Mouse (Mus musculus) cortical plate, adult 2 months (tissue): ENCODE results near the gene Scel.

Experiments used
- CTCF ChIP-seq: fragments of 200-500 bp; IDR thresholded peaks from 2 replicates; pipeline ENCODE4 v1.5.1; 2011; ENCODE audit warnings: mild to moderate bottlenecking, control low read depth, low read length; ENCODE audit not compliant: insufficient read depth; ENCODE audit errors: extremely low read depth
- POLR2A ChIP-seq: fragments of 200-500 bp; IDR thresholded peaks from 2 replicates; pipeline ENCODE4 v1.6.1; 2011; ENCODE audit warnings: mild to moderate bottlenecking, low read length, control low read depth; ENCODE audit not compliant: insufficient read depth; ENCODE audit errors: extremely low read depth

DNA sequence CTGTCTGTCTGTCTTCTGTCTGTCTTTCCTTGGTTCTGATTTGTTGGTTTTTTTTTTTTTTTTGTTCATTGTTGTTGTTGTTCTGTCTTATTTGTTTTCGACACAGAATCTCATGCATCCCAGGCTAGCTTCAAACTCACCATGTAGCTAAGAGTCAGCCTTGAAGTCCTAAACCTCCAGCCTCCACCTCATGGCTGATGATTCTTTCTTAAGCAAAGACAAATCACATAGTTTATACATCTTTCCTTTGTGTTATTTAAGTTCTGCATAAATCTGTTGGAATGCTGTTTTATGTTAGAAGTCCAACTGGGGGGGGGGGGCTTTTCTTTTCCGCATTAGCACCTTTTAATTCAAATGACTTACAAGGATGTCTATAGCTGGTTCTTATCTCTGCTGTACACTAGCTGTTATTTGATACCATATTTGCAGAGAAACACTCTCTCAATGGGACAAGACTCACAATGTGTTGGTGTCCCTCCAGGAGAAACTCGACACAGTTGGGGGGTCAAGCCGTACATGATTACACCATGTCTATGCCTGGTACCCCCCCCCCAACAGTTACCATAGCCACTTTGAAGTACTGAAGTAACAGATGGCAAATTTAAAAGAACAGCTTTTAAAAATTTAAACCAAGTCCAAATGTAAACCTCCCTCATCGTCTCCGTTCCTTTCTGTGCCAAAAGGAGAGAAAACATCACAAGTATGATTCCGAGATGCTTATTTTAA is 116.7 kb downstream of the Scel start:
- no peak for TF ChIP-seq CTCF
- no peak for TF ChIP-seq POLR2A
